Mouse (Mus musculus) neural tube, embryonic 10.5 days (tissue): ENCODE data around the gene Kmt5b.

Source experiments
- DNase-seq: peaks from one replicate; pipeline ENCODE4 v3.0.0-alpha.2; 2017; ENCODE audit warnings: low spot score; ENCODE audit errors: extremely low spot score

The Kmt5b gene

GRCm38 (mm10) chr19:3842359-3843148 is 75.3 kb downstream of the Kmt5b start:
- DNase-seq: no peak

DNA sequence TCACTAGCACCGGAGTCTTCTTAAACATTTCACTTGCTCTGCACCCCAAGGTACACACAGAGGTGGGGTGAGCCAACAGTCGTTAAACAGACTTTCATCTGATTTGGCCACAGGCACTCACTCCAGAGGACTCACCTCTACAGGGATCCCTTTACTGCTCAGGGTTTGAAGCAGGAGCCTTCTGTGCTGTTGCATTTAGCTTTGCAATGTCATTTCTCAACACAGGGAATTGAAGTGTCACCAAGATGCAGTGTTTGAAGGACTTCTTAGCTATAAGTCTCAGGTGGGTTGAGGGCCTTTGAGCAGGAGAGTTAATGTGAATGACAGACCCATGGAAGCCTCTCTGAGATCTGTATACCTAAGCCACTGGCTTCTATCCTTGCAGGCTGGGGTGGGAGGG is 76.4 kb downstream of the Kmt5b start:
- no peak for DNase-seq

DNA sequence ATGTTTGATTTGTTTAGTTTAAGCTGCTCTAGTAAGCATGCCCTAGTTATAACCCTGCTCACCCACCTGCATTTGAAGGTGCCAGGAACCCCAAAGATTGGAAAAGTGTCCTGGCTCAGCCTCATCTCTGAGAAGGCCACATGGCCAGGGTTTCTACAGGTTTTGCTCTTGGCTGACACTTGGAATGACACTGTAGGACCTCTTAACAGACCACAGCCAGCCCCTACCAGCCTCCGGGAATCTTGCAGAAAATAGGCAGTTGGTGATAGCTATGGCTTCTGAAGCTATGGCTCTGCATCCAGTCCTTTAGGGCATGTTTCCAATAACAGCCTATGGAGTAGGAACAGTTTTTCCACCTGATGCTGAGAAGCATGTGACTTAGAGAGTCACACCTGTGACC is 77.6 kb downstream of the Kmt5b start:
- no peak for DNase-seq

GRCm38 (mm10) chr19:3845339-3845738 is 78.1 kb downstream of the Kmt5b start:
- DNase-seq: no peak

- DNase-seq: no peak
Measured at GRCm38 (mm10) chr19:3845803-3846406, 78.7 kb downstream of the Kmt5b start.

GRCm38 (mm10) chr19:3846676-3847604 is 79.7 kb downstream of the Kmt5b start:
- no peak for DNase-seq

DNA sequence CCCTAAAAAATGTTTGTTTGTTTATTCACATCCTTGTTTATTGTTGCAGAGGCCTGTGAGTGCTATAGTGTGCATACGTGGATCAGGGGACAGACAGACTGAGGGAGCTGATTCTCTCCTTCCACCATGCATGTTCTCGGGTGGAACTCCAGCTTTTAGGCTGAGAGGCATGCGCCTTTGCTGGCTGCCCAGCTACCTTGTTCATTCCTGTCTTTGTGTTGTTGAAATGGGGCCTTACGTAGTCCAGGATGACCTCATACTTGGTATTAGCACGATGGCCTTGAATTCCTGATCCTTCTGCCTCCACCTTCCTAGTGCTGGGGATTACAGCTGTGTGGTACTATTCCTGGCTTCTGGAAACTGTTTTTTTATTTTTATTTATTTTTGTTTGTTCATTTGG is 80.5 kb downstream of the Kmt5b start:
- DNase-seq: no peak

- DNase-seq: no peak
Measured at GRCm38 (mm10) chr19:3848207-3848808, 81.1 kb downstream of the Kmt5b start.

DNA sequence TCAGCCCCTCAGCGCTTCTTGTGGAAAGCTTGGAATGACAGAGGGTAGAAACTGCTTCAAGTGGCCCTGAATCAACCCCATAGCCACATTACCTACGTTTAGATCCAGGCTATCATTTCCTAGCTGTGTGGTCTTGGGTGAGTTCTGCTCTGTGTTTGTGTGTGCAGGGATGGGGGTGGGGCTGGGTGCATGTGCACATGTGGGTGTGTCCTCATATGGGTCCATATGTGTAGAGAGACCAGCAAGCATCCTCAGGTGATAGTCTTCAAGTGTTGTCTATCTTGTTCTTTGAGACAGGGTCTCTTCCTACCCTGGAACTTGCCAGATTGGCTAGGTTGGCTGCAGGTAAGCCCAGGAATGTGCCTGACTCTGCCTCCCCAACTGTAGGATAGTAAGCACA is 82.0 kb downstream of the Kmt5b start:
- no peak for DNase-seq

DNA sequence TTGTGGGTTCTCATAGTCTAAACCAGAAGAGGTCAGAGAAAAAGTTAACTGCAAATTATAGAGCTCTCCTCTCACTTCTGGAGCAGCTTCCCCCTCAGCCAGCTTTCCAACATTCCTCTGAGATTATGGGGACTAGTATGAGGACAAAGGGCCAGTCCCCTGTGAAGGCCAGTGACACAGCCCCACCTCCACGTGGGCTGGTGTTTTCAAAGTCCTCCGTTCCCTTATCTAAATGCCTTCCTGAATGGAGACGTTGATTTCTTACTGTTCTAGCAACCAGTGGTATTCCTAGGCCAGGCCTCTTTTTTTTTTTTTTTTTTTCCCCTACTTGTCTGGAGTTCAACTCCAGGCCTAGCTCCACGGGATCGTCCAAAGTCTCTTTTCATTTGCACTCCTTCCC is 82.9 kb downstream of the Kmt5b start:
- DNase-seq: no peak

DNA sequence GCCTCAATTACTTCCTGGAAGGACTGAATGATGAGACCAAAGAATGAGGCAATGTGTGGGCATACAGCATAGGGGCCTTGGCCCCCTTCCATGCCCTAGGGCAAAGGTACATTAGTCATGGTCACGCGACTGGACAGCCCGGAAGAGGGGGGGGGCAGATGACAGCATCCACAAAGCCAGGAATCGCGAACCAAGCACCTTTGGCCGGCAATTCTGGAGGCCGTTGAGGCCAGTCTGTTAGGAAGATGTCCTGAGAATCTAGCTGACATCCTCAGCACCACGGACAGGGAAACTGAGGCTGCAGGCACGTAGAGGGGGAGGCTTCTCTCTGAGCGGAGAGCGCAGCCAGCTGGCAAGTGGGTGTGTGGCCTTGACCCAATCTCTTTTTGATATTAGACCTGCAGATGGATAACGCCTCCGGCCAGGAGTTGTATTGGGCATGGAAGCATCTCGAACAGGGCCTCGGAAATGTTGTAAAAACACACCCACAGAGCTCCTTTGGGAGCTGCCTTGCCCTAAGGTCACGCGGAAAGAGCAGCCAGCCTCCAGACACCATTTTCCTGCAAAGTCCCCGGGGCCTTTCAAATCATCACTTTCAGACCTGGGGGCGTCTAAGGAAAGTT is 83.7 kb downstream of the Kmt5b start:
- DNase-seq: no peak

DNA sequence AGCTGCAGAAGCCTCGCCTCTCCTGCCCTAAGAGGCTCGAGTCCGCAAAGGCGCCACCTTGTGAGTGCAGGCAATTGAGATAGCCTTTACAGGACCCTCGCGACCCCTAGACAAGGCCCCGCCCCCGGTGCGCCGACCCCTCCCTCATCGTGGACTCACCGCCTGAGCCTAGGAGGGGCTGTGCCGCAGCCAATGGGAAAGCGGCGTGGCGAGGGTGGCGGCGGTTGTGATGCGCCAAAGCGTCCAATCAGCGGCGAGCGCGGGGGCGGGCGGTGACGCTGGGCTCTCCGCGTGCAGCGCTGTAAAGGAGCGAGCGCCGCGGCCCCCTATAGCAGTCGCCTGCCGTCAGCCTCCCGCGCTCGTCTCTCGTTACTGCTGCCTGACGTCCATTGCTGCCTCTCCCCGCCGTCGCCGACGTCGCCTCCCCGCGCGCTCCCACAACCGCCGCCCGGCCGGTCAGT is 84.3 kb downstream of the Kmt5b start, which contains the start of gene Chka:
Gene Chka (plus strand): TSS at position 272 of the 461 bp plus-strand sequence.
- DNase-seq: peak; percentile 97

DNA sequence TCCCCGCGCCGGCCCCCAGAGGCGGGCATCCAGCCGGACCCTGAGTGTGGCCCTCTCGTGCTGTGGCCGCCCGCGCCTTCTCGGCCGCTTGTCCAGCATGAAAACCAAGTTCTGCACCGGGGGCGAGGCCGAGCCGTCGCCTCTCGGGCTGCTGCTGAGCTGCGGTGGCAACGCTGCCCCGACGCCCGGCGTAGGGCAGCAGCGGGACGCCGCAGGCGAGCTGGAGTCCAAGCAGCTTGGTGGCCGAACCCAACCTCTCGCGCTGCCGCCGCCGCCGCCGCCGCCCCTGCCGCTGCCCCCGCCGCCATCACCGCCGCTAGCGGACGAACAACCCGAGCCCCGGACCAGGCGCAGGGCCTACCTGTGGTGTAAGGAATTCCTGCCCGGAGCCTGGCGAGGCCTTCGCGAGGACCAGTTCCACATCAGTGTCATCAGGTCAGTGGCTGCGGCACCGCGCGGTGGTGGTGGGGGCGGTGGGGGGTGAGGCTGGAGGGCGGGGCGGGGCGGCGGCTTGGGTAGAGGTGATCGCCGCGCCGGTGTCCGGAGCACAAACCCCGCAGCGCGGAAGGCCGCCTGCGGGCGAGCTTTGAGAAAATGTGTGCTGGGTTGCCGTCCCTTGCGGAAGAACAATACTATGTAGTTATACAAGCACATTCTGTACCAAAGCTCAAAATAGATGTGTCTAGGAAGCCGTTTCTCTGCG is 84.9 kb downstream of the Kmt5b start:
- no peak for DNase-seq

- no peak for DNase-seq
Measured at GRCm38 (mm10) chr19:3853121-3853520, 85.9 kb downstream of the Kmt5b start.

DNA sequence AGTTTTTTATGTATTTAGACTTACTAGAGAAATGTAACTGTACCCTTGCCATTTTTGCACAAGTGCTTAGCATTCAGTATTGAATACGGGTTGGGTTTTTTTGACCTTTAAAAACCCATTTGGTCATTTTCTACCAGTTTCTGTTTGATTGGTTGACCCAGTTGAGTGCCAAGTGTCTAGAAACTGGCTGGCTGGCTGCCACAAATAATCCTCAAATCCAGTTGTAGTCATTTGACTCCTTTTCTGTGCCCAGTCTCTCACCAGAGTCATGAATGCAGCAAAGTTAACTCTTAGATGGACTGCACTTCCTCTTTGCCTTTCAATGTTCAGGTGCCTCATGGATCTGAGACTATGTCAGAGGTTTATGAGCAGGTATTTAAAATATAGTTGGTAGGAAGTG is 86.7 kb downstream of the Kmt5b start:
- no peak for DNase-seq

DNA sequence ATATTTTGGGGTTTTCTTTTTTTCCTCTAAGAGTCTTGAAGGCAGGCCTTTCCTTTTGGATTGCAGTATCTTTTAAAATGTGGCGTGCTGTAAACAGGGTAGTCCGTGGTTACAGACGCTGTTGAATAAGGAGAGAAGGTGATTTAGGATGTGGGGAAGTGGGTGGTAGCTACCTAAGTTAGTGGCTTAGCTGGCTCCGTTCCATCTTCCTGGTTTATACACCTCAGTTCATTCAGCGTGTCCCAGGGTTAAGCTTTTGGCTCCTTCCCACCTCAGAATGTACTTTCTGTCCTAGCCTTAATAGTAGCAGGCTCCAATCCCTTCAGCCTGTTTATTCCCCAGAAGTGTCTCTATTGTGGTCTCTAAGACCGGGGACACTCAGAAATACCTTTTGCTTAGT is 87.9 kb downstream of the Kmt5b start:
- DNase-seq: no peak

DNA sequence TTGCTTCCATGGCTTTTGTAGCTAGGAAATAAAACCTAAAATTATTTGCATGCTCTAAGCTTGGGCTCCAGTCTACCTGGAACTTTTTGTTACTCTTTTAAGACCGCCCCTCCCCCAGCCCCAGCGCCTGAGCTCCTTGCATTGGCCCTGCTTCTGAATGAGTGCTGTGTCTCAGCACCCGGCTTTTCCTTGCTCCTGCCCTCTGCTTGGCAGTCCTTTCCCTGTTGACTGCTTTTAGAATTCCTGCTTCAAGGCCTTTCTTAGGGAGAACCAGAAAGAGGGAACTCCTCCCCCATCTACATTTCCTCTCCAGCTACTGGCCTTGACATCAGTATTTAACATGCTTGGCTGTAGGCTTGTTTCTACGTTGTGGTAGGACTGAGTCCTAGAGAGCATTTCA is 88.4 kb downstream of the Kmt5b start:
- no peak for DNase-seq

DNA sequence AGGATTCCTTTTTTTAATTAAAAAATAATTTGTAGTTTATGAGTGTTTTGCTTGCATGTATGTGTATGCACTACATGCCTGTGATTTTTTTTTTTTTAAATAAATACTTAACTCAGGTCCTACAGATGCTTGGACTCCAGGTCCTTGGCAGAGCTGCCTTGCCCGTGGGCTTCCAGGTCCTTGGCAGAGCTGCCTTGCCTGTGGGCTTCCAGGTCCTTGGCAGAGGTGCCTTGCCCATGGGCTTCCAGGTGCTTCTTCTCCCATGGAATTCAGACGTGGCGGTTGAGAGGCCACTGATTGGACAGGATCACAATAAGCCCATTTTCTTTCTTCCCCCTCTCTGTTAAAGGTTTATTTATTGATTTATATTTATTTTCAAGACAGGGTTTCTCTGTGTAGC is 90.0 kb downstream of the Kmt5b start:
- no peak for DNase-seq

DNA sequence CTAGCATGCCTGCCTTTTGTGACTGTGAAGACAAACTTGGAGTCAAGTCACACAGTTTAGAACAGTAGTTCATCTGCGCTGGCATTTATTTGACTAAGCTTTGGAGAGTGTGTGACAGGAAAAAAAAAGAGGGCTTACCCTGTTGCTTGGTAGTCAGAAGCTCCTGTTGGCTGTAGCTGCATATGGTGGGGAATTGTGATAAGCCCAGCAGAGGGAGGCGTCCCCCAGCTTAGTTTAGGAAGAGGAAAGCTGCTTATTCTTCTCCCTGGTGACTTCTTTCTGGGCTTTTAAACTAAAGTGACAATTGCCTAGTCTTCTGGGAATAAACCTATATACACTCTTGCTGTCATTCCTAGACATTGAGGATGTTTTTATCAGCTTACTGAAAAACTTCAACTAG is 95.5 kb downstream of the Kmt5b start:
- DNase-seq: no peak

DNA sequence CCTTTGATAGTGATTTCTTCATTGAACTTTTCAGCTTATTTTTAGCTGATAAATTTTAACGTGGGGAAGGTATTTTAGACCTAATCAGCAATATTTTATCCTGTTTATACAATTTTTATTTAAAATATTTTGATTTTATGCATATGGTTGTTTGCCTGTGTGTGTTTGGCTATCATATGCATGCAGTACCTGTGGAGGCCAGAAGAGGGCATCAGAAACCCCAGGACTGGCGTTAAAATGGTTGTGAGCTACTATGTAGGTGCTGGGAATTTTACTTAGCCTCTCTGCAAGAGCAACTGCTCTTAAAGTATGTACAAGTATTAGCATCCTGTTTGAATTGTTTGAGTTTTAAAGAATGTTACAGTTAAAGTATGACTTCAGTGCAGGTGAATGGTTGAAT is 97.7 kb downstream of the Kmt5b start:
- DNase-seq: no peak
